Mouse (Mus musculus) ES-CJ7 (cell line): ENCODE measurements at regions not wholly inside any gene's neighbourhood (a gene's known extent, or its start where the extent isn't known, plus 50 kb on each side); places are given as distances from the start of the nearest gene placed in this dataset.

Source experiments
- DNase-seq: peaks from one replicate; pipeline ENCODE4 v3.0.0; 2011; ENCODE audit warnings: low read depth, low spot score

GRCm38 (mm10) chr17:89592826-89593225 lies 317.4 kb downstream of the Gm10184 start:
- DNase-seq, result no peak

GRCm38 (mm10) chr17:89559506-89559905 lies 350.7 kb downstream of the Gm10184 start:
- no peak for DNase-seq

- DNase-seq, result no peak
These were observed 354.3 kb upstream of the Fshr start for GRCm38 (mm10) chr17:89554754-89555153.

- no peak for DNase-seq
These were observed 353.1 kb upstream of the Fshr start for GRCm38 (mm10) chr17:89553597-89553996.

- DNase-seq, result no peak
These were observed 350.3 kb upstream of the Fshr start for GRCm38 (mm10) chr17:89550758-89551157.

GRCm38 (mm10) chr17:89521912-89522311 lies 321.4 kb upstream of the Fshr start:
- DNase-seq, result no peak

GRCm38 (mm10) chr17:89519413-89519812 lies 318.9 kb upstream of the Fshr start:
- no peak for DNase-seq

GRCm38 (mm10) chr17:89505288-89505687 lies 304.8 kb upstream of the Fshr start:
- no peak for DNase-seq

- no peak for DNase-seq
These were observed 293.1 kb upstream of the Fshr start for GRCm38 (mm10) chr17:89493547-89493946.

GRCm38 (mm10) chr17:89466486-89466885 lies 266.0 kb upstream of the Fshr start:
- DNase-seq, result no peak

- peak; percentile 90 for DNase-seq
These were observed 265.4 kb upstream of the Fshr start for GRCm38 (mm10) chr17:89465883-89466282.

GRCm38 (mm10) chr17:89460438-89460837 lies 260.0 kb upstream of the Fshr start:
- no peak for DNase-seq

- no peak for DNase-seq
These were observed 253.8 kb upstream of the Fshr start for GRCm38 (mm10) chr17:89454301-89454700.

- no peak for DNase-seq
These were observed 250.2 kb upstream of the Fshr start for GRCm38 (mm10) chr17:89450724-89451123.

- DNase-seq, result no peak
These were observed 248.9 kb upstream of the Fshr start for GRCm38 (mm10) chr17:89449391-89449790.

- no peak for DNase-seq
These were observed 233.8 kb upstream of the Fshr start for GRCm38 (mm10) chr17:89434288-89434687.

- no peak for DNase-seq
These were observed 209.6 kb upstream of the Fshr start for GRCm38 (mm10) chr17:89410026-89410425.

- no peak for DNase-seq
These were observed 205.1 kb upstream of the Fshr start for GRCm38 (mm10) chr17:89405589-89405988.

- DNase-seq, result no peak
These were observed 156.8 kb upstream of the Fshr start for GRCm38 (mm10) chr17:89357241-89357640.

- no peak for DNase-seq
These were observed 140.2 kb upstream of the Fshr start for GRCm38 (mm10) chr17:89340497-89341205.

GRCm38 (mm10) chr17:89319602-89320288 lies 119.3 kb upstream of the Fshr start:
- no peak for DNase-seq

GRCm38 (mm10) chr17:89318356-89318755 lies 117.9 kb upstream of the Fshr start:
- no peak for DNase-seq

- no peak for DNase-seq
These were observed 110.7 kb upstream of the Fshr start for GRCm38 (mm10) chr17:89311133-89311532.
